Mouse (Mus musculus) limb, embryonic 14.5 days (tissue): ENCODE results near the gene Gm10188. TPM values are rescaled to one million over a fixed set of nuclear protein-coding genes. Genes with fewer than 3 reads are reported as not detected.
A peak's percentile ranks its signal among the peaks of the same experiment; 100 is the strongest.

Experiments
- ATAC-seq: fragments of 200-750 bp; cut with Nextera tagmentation; 2 replicates; pipeline ENCODE4 v1.8.0; 2017; ENCODE audit warnings: low read depth, moderate number of reproducible peaks, moderate TSS enrichment; ENCODE audit not compliant: low FRiP score
- DNase-seq: peaks from one replicate; pipeline ENCODE4 v3.0.0-alpha.2; 2015; ENCODE audit warnings: low spot score
- H3K27ac ChIP-seq: fragments of 300-500 bp; sonication (generic); replicated peaks from 2 replicates; pipeline ENCODE4 v1.5.1; 2014; ENCODE audit warnings: low read depth, mild to moderate bottlenecking, low read length, moderate library complexity, mixed read lengths
- H3K27me3 ChIP-seq: fragments of 300-500 bp; sonication (generic); 2 replicates; pipeline ENCODE4 v1.6.1; 2014; ENCODE audit warnings: low read length, mixed read lengths; ENCODE audit not compliant: control insufficient read depth, insufficient read depth
- H3K36me3 ChIP-seq: fragments of 300-500 bp; sonication (generic); 2 replicates; pipeline ENCODE4 v1.6.1; 2014; ENCODE audit warnings: mild to moderate bottlenecking, low read length, moderate library complexity, mixed read lengths; ENCODE audit not compliant: control insufficient read depth, insufficient read depth
- H3K4me1 ChIP-seq: fragments of 300-500 bp; sonication (generic); 2 replicates; pipeline ENCODE4 v1.6.1; 2014; ENCODE audit warnings: antibody characterized with exemption, low read length, mixed read lengths; ENCODE audit not compliant: control insufficient read depth, insufficient read depth
- H3K4me2 ChIP-seq: fragments of 300-500 bp; sonication (generic); replicated peaks from 2 replicates; pipeline ENCODE4 v1.6.1; 2014; ENCODE audit warnings: low read depth, mild to moderate bottlenecking, low read length, moderate library complexity; ENCODE audit not compliant: severe bottlenecking
- H3K4me3 ChIP-seq: fragments of 300-500 bp; sonication (generic); replicated peaks from 2 replicates; pipeline ENCODE4 v1.5.1; 2014; ENCODE audit warnings: low read length
- H3K9ac ChIP-seq: fragments of 300-500 bp; sonication (generic); 2 replicates; pipeline ENCODE4 v1.6.1; 2014; ENCODE audit warnings: mild to moderate bottlenecking, low read depth, low read length, moderate library complexity; ENCODE audit not compliant: severe bottlenecking
- H3K9me3 ChIP-seq: fragments of 300-500 bp; sonication (generic); 2 replicates; pipeline ENCODE4 v1.6.1; 2016; ENCODE audit warnings: low read length; ENCODE audit not compliant: control insufficient read depth
- POLR2A ChIP-seq: fragments of 200-500 bp; IDR thresholded peaks from 2 replicates; pipeline ENCODE4 v1.8.0; 2012; ENCODE audit warnings: inconsistent platforms, mild to moderate bottlenecking, moderate library complexity, borderline replicate concordance; ENCODE audit not compliant: insufficient read depth, insufficient read length; ENCODE audit errors: extremely low read depth
- WGBS: fragments of 180-500 bp; shearing (Covaris S2); extraction: QIAGEN DNeasy Blood & Tissue Kit; methylation state at CpG from one replicate; pipeline ENCODE4 v1.1.7; 2014; 5-methylcytosine and 5-hydroxymethylcytosine counted together
- polyA plus RNA-seq, 2 experiments: library from polyadenylated mRNA; depleted of rRNA in 1 of 2; stranded (reverse) in 1 of 2; unstranded in 1 of 2; fragments of >200 nt; fragmentation: Nextera tagmentation in 1 of 2; extraction: Ambion mirVana in 1 of 2; gene quantifications; 2 replicates each; pipeline versions ENCODE4 v1.2.1 to v1.2.3; 2012 to 2014

The Gm10188 gene
- polyA plus RNA-seq, 2 experiments: not detected

GRCm38 (mm10) chr1:132205958-132206357 lies 23.6 kb downstream of the Gm10188 start:
- no peak overlapping the region for H3K9ac ChIP-seq
- WGBS: 56% methylated on average over 5 of the region's 5 CpGs
- no peak overlapping the region for H3K4me2 ChIP-seq
- no peak overlapping the region for H3K27ac ChIP-seq
- H3K27me3 ChIP-seq: no peaks in the 10 kb centered on the region; the same call in 1 of the 2 replicates
- peaks cover 14% of the 10 kb centered on the region for H3K4me1 ChIP-seq
- no peaks in the 10 kb centered on the region for H3K36me3 ChIP-seq
- H3K9me3 ChIP-seq: no peaks in the 10 kb centered on the region
- H3K4me3 ChIP-seq: no peak overlapping the region
- DNase-seq: no peak
- ATAC-seq: no peak
- no peak for TF ChIP-seq POLR2A

- ATAC-seq (no peak), DNase-seq (no peak)
- 92% methylated on average over 5 of the region's 5 CpGs for WGBS
- no peak overlapping the region for H3K9ac ChIP-seq
- no peaks in the 10 kb centered on the region for H3K36me3 ChIP-seq
- no peak for TF ChIP-seq POLR2A
- H3K4me2 ChIP-seq: no peak overlapping the region
- H3K9me3 ChIP-seq: no peaks in the 10 kb centered on the region
- no peak overlapping the region for H3K27ac ChIP-seq
- H3K4me3 ChIP-seq: no peak overlapping the region
- H3K27me3 ChIP-seq: no peaks in the 10 kb centered on the region; the same call in 1 of the 2 replicates
- H3K4me1 ChIP-seq: peaks cover 15% of the 10 kb centered on the region
Observed at GRCm38 (mm10) chr1:132202771-132203170, 26.8 kb downstream of the Gm10188 start.

- Histone ChIP-seq H3K27ac (no peak overlapping the region), H3K36me3 (no peaks in the 10 kb centered on the region), H3K27me3 (no peaks in the 10 kb centered on the region; the same call in 1 of the 2 replicates), H3K9me3 (no peaks in the 10 kb centered on the region), H3K4me1 (peaks cover 19% of the 10 kb centered on the region), H3K9ac (no peak overlapping the region), H3K4me3 (peak overlapping the region; percentile 36; the same call in 1 of the 2 replicates), H3K4me2 (peak overlapping the region; percentile 45; the same call in 1 of the 2 replicates)
- DNase-seq (no peak), ATAC-seq (no peak)
- no peak for TF ChIP-seq POLR2A
- 64% methylated on average over 2 of the region's 2 CpGs for WGBS
Observed at GRCm38 (mm10) chr1:132201936-132202335, 27.6 kb downstream of the Gm10188 start.

GRCm38 (mm10) chr1:132201511-132201860 lies 28.1 kb downstream of the Gm10188 start:
- Histone ChIP-seq H3K9me3 (no peaks in the 10 kb centered on the region), H3K27ac (no peak overlapping the region), H3K27me3 (no peaks in the 10 kb centered on the region; the same call in 1 of the 2 replicates), H3K4me2 (peak overlapping the region; percentile 45), H3K4me3 (peak overlapping the region; percentile 36; the same call in 1 of the 2 replicates), H3K36me3 (no peaks in the 10 kb centered on the region), H3K9ac (no peak overlapping the region), H3K4me1 (peaks cover 20% of the 10 kb centered on the region)
- TF ChIP-seq POLR2A: no peak
- DNase-seq: no peak
- no peak; the same call in 1 of the 2 replicates for ATAC-seq
- 45% methylated on average over 4 of the region's 4 CpGs for WGBS

GRCm38 (mm10) chr1:132200562-132201510 lies 28.7 kb downstream of the Gm10188 start:
- WGBS: 11% methylated on average over 11 of the region's 11 CpGs
- H3K9ac ChIP-seq: peak overlapping the region; percentile 56
- DNase-seq (peak; percentile 63), ATAC-seq (peak; percentile 90)
- no peaks in the 10 kb centered on the region for H3K36me3 ChIP-seq
- H3K27ac ChIP-seq: no peak overlapping the region
- peaks cover 24% of the 10 kb centered on the region for H3K4me1 ChIP-seq
- no peaks in the 10 kb centered on the region for H3K9me3 ChIP-seq
- H3K4me2 ChIP-seq: peak overlapping the region; percentile 45
- peak overlapping the region; percentile 36 for H3K4me3 ChIP-seq
- TF ChIP-seq POLR2A: no peak
- H3K27me3 ChIP-seq: no peaks in the 10 kb centered on the region
